In genomic region chr15:103513621-103514031, GRCm38 (mm10) we compare ENCODE assay signal across 8 mouse cellular contexts. TPM values are rescaled to one million over a fixed set of nuclear protein-coding genes. Genes with fewer than 3 reads are reported as not detected.
DNase-seq lines count a peak whose midpoint lies in the region; ATAC-seq and TF ChIP-seq lines count a peak whose summit lies in the region.

No protein-coding gene starts in this region.

- 6% methylated on average over 7 of the region's 7 CpGs for WGBS in lung, embryonic 15.5 days
- 14% methylated on average over 7 of the region's 7 CpGs for WGBS in lung, adult 2 months
- WGBS in forebrain, embryonic 10.5 days = 8% methylated on average over 7 of the region's 7 CpGs
- 5% methylated on average over 7 of the region's 7 CpGs for WGBS in limb, embryonic 11.5 days
- WGBS in olfactory bulb, adult 2 months = 8% methylated on average over 7 of the region's 7 CpGs

- H3K4me2 ChIP-seq in lung, embryonic 15.5 days = peak overlapping the region; percentile 63
- peak overlapping the region; percentile 46; the same call in 1 of the 2 replicates for H3K4me2 ChIP-seq in limb, embryonic 11.5 days (ENCODE audit: low read depth, severe bottlenecking)

- no peak for DNase-seq in lung, adult 2 months
- no peak for DNase-seq in forebrain, embryonic 10.5 days (ENCODE audit: extremely low spot score, low spot score)
- DNase-seq in limb, embryonic 11.5 days (ENCODE audit: low spot score) = no peak
- no peak for DNase-seq in gastrocnemius, adult 8-10 months (ENCODE audit: low spot score in 2 of 2)
- no peak for DNase-seq in spleen, adult 12 weeks (ENCODE audit: low spot score)
- no peak for DNase-seq in right cerebral cortex, postnatal 25 days

- H3K9ac ChIP-seq in lung, embryonic 15.5 days = peak overlapping the region; percentile 16; the same call in 1 of the 2 replicates
- no peak overlapping the region for H3K9ac ChIP-seq in limb, embryonic 11.5 days (ENCODE audit: low read length)

- peaks cover 18% of the 10 kb centered on the region for H3K4me1 ChIP-seq in lung, embryonic 15.5 days
- no peaks in the 10 kb centered on the region for H3K4me1 ChIP-seq in lung, adult 2 months (ENCODE audit: control insufficient read depth, insufficient read depth, low read length)
- peaks cover 62% of the 10 kb centered on the region for H3K4me1 ChIP-seq in forebrain, embryonic 10.5 days
- no peaks in the 10 kb centered on the region for H3K4me1 ChIP-seq in limb, embryonic 11.5 days (ENCODE audit: control insufficient read depth, insufficient read depth, low read length)
- H3K4me1 ChIP-seq in olfactory bulb, adult 2 months (ENCODE audit: control insufficient read depth, insufficient read depth, low read length) = peaks cover 27% of the 10 kb centered on the region

- no peak for TF ChIP-seq CTCF in lung, adult 2 months (IDR thresholded peaks at IDR 0.05; ENCODE audit: insufficient read depth, low read length)
- TF ChIP-seq CTCF in olfactory bulb, adult 2 months (IDR thresholded peaks at IDR 0.05; ENCODE audit: insufficient read depth, low read depth, low read length) = no peak

- peak overlapping the region; percentile 37 for H3K4me3 ChIP-seq in lung, embryonic 15.5 days
- no peak overlapping the region for H3K4me3 ChIP-seq in lung, adult 2 months (replicated peaks; ENCODE audit: extremely low read depth, low read depth, low read length)
- peak overlapping the region; percentile 48 for H3K4me3 ChIP-seq in forebrain, embryonic 10.5 days
- H3K4me3 ChIP-seq in limb, embryonic 11.5 days (ENCODE audit: low read depth, low read length) = no peak overlapping the region
- no peak overlapping the region for H3K4me3 ChIP-seq in olfactory bulb, adult 2 months (ENCODE audit: insufficient read depth, low read depth, low read length)

- H3K9me3 ChIP-seq in lung, embryonic 15.5 days = no peaks in the 10 kb centered on the region
- H3K9me3 ChIP-seq in forebrain, embryonic 10.5 days = no peaks in the 10 kb centered on the region
- H3K9me3 ChIP-seq in limb, embryonic 11.5 days (ENCODE audit: control insufficient read depth, low read length) = no peaks in the 10 kb centered on the region

- H3K27ac ChIP-seq in lung, embryonic 15.5 days = peak overlapping the region; percentile 41; the same call in 1 of the 2 replicates
- peak overlapping the region; percentile 87 for H3K27ac ChIP-seq in forebrain, embryonic 10.5 days
- no peak overlapping the region for H3K27ac ChIP-seq in limb, embryonic 11.5 days (replicated peaks; ENCODE audit: low read depth, low read length)
- peak overlapping the region; percentile 13; the same call in 1 of the 2 replicates for H3K27ac ChIP-seq in olfactory bulb, adult 2 months (ENCODE audit: insufficient read depth, low read depth, low read length)

- H3K36me3 ChIP-seq in lung, embryonic 15.5 days = no peaks in the 10 kb centered on the region
- no peaks in the 10 kb centered on the region for H3K36me3 ChIP-seq in forebrain, embryonic 10.5 days (replicated peaks)
- H3K36me3 ChIP-seq in limb, embryonic 11.5 days (ENCODE audit: control insufficient read depth, insufficient read depth, low read length) = no peaks in the 10 kb centered on the region

- no peak for TF ChIP-seq POLR2A in lung, adult 2 months (IDR thresholded peaks at IDR 0.05; ENCODE audit: borderline replicate concordance, extremely low read depth, low read depth, low read length)
- TF ChIP-seq POLR2A in olfactory bulb, adult 2 months (IDR thresholded peaks at IDR 0.05; ENCODE audit: insufficient read depth, low read depth, low read length) = no peak

- ATAC-seq in lung, embryonic 15.5 days (ENCODE audit: borderline replicate concordance, extremely low read depth, low FRiP score, low TSS enrichment) = peak; percentile 67; the same call in 1 of the 2 replicates
- no peak for ATAC-seq in limb, embryonic 11.5 days (ENCODE audit: insufficient number of reproducible peaks, low FRiP score, low TSS enrichment, low read depth)

- peaks cover 17% of the 10 kb centered on the region; the same call in 1 of the 2 replicates for H3K27me3 ChIP-seq in lung, embryonic 15.5 days
- 0 out of 2 replicates have a peak, but pooled peaks cover 6% of the 10 kb centered on the region for H3K27me3 ChIP-seq in forebrain, embryonic 10.5 days (ENCODE audit: poor library complexity, severe bottlenecking)
- H3K27me3 ChIP-seq in limb, embryonic 11.5 days (ENCODE audit: control insufficient read depth, insufficient read depth, low read length) = no peaks in the 10 kb centered on the region

RNA-seq across cellular contexts. Expression of gene Pde1b, which starts 10.8 kb away (rescaled TPM):
- 2.2 and 2.3 TPM in 2 replicates for polyA plus RNA-seq in lung, embryonic 15.5 days (2015; fragmentation: Nextera tagmentation; extraction: Ambion mirVana)
- polyA plus RNA-seq in lung, adult 2 months (2012; rRNA removed) = 6.8 and 8.0 TPM in 2 replicates
- polyA plus RNA-seq in forebrain, embryonic 10.5 days (2016; fragmentation: Nextera tagmentation; extraction: Ambion mirVana) = 19.1 and 19.6 TPM in 2 replicates
- polyA plus RNA-seq in limb, embryonic 11.5 days (2014; fragmentation: Nextera tagmentation; extraction: Ambion mirVana) = 3.0 and 3.5 TPM in 2 replicates
- polyA plus RNA-seq in olfactory bulb, adult 2 months (2012; ENCODE audit: insufficient read depth, insufficient read length, low replicate concordance, missing spikeins) = not detected in 2 replicates
- under 1 TPM; 0.41 to 0.52 (median 0.46) TPM for total RNA-seq in gastrocnemius, adult 8-10 months (2022)

RNA-seq across cellular contexts. Expression of gene Ppp1r1a, which starts 24.2 kb away (rescaled TPM):
- polyA plus RNA-seq in lung, embryonic 15.5 days (2015; fragmentation: Nextera tagmentation; extraction: Ambion mirVana) = 8.0 and 8.9 TPM in 2 replicates
- polyA plus RNA-seq in lung, adult 2 months (2012; rRNA removed) = 6.9 and 9.0 TPM in 2 replicates
- polyA plus RNA-seq in forebrain, embryonic 10.5 days (2016; fragmentation: Nextera tagmentation; extraction: Ambion mirVana) = 34.4 and 36.0 TPM in 2 replicates
- 8.4 and 10.3 TPM in 2 replicates for polyA plus RNA-seq in limb, embryonic 11.5 days (2014; fragmentation: Nextera tagmentation; extraction: Ambion mirVana)
- polyA plus RNA-seq in olfactory bulb, adult 2 months (2012; ENCODE audit: insufficient read depth, insufficient read length, low replicate concordance, missing spikeins) = not detected in 2 replicates
- 100 to 1,000 TPM in 2 of 4 experiments, 10 to 100 TPM in 2; 77.3 to 125 (median 101) TPM for total RNA-seq in gastrocnemius, adult 8-10 months (2022)

RNA-seq across cellular contexts. Expression of gene Glycam1, which starts 51.3 kb away (rescaled TPM):
- polyA plus RNA-seq in lung, embryonic 15.5 days (2015; fragmentation: Nextera tagmentation; extraction: Ambion mirVana) = not detected in 2 replicates
- not detected in 2 replicates for polyA plus RNA-seq in lung, adult 2 months (2012; rRNA removed)
- polyA plus RNA-seq in forebrain, embryonic 10.5 days (2016; fragmentation: Nextera tagmentation; extraction: Ambion mirVana) = not detected in 2 replicates
- polyA plus RNA-seq in limb, embryonic 11.5 days (2014; fragmentation: Nextera tagmentation; extraction: Ambion mirVana) = not detected in 2 replicates
- not detected in 2 replicates for polyA plus RNA-seq in olfactory bulb, adult 2 months (2012; ENCODE audit: insufficient read depth, insufficient read length, low replicate concordance, missing spikeins)
- total RNA-seq in gastrocnemius, adult 8-10 months (2022) = not detected

Comparison
In these comparisons a context has a peak if more than half of its experiments do, and no peak if none do; other contexts are left out.
1. H3K4me3 ChIP-seq: peak in lung, embryonic 15.5 days (single experiment) and forebrain, embryonic 10.5 days (single experiment); none in lung, adult 2 months (single experiment), limb, embryonic 11.5 days (single experiment) and olfactory bulb, adult 2 months (single experiment).